Mouse (Mus musculus): ENCODE data around the gene Slc38a2. TPM values are rescaled to one million over a fixed set of nuclear protein-coding genes. Genes with fewer than 3 reads are reported as not detected.

The Slc38a2 gene
- total RNA-seq, 4 experiments from 2014 or later: 81.1 to 86.9 (median 83.9) TPM

DNA sequence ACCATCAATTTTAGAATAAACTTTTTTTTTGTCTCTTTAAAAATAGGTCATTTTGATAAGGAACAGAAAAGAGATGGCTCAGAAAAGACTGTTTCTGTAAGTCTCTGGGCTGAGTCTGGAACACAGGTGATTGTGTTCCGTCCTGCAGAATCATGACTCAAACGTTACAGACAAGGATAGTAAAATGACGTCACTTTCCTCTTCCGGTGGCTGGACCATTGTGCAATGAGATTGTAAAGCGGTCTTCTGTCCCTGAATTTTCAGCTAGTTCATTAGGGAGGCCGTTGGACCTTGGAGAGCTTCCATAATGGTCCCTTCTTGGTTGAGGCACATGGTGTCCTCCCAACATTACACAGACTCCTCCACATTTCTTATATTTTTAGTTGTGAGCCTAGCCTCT is 29.8 kb downstream of the Slc38a2 start:
- DNase-seq (ENCODE audit: low spot score in 2 of 2): no peak

- peak in 1 of 2 experiments; percentile 33 for DNase-seq (ENCODE audit: low spot score in 2 of 2)
Observed at GRCm38 (mm10) chr15:96666663-96667062, 32.9 kb downstream of the Slc38a2 start.

GRCm38 (mm10) chr15:96665889-96666288 is 33.6 kb downstream of the Slc38a2 start:
- DNase-seq (ENCODE audit: low spot score in 2 of 2): peak in 1 of 2 experiments; percentile 45

GRCm38 (mm10) chr15:96660590-96661141 is 38.9 kb downstream of the Slc38a2 start:
- no peak for DNase-seq (ENCODE audit: low spot score in 2 of 2)

DNA sequence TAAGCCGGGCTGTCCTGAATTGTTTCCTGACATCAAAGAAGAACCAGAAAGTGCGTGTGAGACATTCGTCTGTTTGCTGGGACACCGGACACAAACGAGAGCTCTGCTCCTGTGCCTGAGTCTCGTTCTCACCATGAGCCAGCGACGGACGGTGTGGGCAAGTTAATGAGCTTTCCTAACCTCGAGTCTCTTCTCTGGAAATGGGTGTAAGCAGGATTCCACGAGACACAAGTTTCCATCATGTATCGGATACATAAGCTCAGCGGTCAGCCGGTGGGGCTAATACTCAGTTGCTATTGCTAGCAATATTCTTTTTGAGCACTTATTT is 41.3 kb downstream of the Slc38a2 start:
- DNase-seq (ENCODE audit: low spot score in 2 of 2): no peak

DNA sequence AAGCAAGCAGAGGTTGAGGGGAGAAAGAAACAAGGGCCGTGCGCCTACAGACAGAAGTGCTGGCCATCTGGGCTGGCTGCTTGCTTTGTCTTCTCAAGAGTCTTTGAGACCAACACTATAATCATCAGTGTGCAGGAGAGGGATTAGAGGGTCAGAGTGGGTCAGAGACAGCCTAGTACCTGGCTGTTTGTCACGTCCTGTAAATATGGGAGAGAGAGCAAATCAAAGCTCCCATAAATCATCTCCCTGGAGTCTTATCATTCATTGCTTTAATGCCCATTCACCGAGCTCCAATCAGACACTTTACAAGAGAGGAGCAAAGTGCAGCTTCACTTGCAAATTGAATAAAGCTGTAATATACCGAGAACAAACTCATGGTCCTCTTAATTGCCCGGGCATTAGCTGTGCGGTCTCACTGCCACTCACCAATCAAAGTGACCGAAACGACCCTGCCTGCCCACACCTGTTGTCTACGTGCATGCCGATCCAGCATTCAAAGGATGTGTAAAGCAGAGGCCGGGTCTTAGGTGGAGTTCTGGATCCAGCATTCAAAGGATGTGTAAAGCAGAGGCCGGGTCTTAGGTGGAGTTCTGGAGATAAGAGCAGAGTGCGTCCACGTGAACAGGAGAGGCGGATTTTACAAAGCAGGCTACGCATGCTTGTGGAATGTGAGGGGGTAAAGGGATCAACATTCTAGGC is 41.8 kb downstream of the Slc38a2 start:
- DNase-seq (ENCODE audit: low spot score in 2 of 2): no peak

DNA sequence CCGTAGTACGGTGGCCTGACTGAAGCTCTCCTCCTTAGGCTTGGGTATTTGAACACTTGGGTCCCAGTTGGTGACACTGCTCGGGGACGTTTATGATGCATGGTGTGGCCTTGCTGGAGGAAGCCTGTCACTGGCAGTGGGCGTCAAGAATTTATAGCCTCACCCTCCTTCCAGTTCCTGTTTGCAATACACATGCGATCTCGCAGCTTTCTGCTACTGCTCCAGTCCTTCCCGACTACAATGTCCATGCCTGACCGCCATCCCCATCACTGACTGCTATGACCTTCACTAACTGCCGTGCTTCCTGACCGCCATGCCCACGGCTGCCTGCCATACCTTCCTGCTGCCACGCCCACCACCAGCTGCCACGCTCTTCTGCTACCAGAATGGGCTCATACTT is 44.0 kb downstream of the Slc38a2 start:
- DNase-seq (ENCODE audit: low spot score in 2 of 2): no peak

DNA sequence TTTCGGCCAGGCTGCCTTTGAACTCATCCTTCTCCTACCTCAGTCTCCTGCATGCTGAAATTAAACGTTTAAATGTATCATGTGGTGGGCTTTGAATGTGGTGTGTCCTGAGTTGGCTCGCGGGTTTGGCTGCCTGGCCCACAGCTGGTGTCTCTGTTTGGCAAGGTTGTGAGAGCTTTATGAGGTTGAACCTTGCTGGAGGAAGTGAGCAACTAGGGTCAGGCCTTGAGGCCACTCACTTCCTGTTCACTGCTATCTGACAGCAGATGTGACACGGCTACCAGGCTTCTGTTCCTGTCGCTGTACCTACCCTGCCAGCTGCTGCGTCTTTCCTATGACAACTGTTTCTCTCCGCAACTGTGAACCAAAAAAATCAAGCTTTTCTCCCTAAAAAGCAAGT is 44.8 kb downstream of the Slc38a2 start:
- no peak for DNase-seq (ENCODE audit: low spot score in 2 of 2)

- no peak for DNase-seq (ENCODE audit: low spot score in 2 of 2)
Observed at GRCm38 (mm10) chr15:96653011-96653410, 46.5 kb downstream of the Slc38a2 start.

DNA sequence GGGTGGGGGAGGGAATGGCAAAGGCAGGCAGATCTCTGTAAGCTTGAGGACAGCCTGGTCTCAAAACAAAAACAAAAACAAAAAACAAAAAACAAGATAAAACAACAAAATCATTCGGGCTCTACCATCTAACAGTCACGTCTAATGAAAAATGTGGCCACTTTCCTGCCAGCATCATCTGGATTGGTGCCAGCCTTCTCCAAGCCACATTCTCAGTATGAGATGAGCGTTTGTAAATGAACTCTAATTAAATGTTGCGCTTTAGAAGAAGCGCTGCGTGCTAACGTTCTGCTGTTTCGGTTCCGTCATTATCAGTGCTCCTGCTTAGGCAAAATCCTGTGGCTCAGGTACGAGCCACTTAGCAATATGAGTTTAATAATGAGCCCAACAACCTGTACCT is 47.0 kb downstream of the Slc38a2 start:
- DNase-seq (ENCODE audit: low spot score in 2 of 2): no peak

DNA sequence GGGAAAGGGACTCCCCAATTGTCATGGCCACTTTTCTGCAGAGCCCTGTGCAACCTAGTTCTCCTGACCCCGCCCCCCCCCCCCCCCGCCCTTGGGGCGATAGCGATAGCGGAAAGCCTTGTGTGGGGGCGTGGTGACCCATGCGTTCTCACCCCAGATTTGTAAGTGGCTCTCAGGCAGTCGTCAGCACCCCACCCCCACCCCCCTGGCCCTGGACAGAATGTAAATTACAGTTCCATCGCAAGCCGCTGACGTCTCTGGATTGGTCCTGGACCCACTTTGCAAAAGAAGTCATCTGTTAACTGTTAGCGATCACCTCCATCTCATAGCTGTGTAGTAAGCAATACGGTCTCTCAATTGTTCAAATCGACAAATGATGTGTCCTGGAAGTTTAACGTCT is 52.2 kb downstream of the Slc38a2 start:
- no peak for DNase-seq (ENCODE audit: low spot score in 2 of 2)

GRCm38 (mm10) chr15:96642436-96643405 is 56.8 kb downstream of the Slc38a2 start, which contains the start of gene Slc38a1:
TSS of gene Slc38a1 (minus strand) at chr15:96642913.
- peak; percentile 29 to 59 for DNase-seq (ENCODE audit: low spot score in 2 of 2)

DNA sequence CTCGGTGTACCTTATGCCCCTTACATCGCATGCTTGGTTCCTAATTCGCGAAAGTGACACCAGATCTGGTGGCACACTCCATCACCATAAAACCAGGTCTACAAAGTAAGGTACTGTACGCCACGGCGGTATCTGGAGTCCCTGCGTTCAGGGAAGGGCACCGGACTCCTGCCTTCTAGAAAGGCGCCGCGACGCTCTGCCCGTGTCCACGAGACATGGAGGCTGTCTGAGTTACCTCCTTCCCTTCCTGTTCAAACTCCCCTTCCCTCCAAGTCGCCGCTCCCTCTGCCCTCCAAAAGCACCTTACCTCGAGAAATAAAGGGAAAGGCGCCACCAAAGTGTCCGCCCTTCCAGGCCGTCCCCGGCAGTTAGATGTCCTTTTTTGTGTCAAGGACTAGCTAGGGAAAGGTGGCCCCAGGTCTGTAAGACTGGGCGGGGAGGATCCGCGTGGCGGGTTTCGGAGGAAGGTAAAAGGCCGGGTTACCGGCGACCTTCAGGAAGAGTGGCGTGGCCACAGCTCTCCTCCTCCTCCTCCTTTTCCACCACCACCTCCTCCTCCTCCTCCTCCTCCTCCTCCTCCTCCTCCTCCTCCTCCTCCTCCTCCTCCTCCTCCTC is 57.6 kb downstream of the Slc38a2 start:
- DNase-seq (ENCODE audit: low spot score in 2 of 2): peak in 1 of 2 experiments; percentile 28

GRCm38 (mm10) chr15:96641111-96641820 is 58.3 kb downstream of the Slc38a2 start:
- DNase-seq (ENCODE audit: low spot score in 2 of 2): peak; percentile 51 to 61

DNA sequence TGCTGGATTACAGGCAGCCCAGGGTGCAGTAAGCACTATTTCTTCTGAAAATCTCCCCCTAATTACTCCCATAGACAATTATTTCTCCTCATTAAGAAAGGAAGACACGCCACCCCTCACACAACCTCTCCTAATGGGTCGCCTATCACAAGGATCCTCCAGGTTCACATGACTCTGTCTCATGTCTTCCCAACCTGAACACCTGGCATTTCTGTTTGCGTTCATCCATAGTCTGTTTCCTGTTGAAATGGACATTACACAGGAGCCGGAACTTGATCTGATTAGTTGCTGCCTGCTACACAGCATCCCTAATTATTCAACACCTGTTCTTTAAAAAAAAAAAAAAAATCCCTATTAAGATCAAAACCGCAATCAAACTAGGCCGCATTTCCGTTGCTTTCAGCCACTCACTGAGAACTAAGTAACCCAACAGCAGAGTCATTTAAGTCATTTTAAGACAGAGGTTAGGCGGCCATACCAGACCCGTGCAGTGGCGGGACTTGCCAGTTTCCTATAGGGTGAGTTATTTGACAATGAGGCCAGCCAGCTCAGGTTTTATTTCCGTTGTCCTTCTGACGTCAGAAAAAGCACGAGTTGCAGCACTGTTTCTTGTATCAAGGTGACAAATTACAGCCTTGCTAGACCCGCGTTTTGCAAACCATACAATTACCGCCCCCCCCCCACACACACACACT is 59.1 kb downstream of the Slc38a2 start:
- DNase-seq (ENCODE audit: low spot score in 2 of 2): no peak

DNA sequence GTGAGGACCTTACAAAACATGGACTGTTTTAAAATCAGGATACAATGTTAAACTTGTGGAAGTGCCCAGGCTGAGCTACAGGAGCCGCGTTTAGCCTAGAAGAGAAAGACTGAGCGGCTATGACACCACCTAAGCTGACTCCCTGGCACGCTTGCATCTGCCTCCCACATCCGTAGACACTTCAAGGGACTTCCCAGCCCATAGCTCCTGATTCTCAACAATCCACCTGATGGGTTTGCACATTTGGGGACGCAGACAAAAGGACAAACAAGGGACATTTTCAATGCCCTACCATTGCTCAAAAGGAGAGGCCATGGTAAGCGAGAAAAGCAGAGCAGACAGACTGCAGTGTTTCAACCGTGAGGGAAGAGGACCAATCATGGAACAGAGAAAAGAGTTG is 59.9 kb downstream of the Slc38a2 start:
- DNase-seq (ENCODE audit: low spot score in 2 of 2): no peak

DNA sequence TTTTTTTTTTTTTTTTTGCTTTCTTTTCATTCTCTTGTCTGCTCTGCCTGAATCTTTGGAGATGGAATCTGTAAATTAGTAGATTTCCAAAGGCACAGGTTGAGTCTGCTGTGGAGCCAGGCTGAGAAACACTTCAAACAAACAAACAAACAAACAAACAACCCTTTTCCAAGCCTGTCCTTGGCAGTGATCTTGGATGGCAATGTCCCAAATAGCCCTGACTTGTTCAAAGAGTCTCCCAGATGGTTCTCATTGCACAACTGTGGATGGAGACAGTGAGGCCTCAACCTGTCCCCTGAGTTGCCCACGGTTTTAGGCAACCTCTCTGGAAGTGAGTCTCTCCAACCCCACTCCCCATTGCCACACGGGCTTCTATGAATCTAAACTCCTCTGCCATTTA is 60.9 kb downstream of the Slc38a2 start:
- DNase-seq (ENCODE audit: low spot score in 2 of 2): no peak

GRCm38 (mm10) chr15:96638173-96638572 is 61.4 kb downstream of the Slc38a2 start:
- no peak for DNase-seq (ENCODE audit: low spot score in 2 of 2)
